ENCODE assay signal across 20 mouse cellular contexts in genomic region chr19:53364551-53364950, GRCm38 (mm10). TPM values are rescaled to one million over a fixed set of nuclear protein-coding genes. Genes with fewer than 3 reads are reported as not detected.
DNase-seq lines count a peak whose midpoint lies in the region; ATAC-seq and TF ChIP-seq lines count a peak whose summit lies in the region.
"Had no signal": no experiment of that assay in that cellular context is flagged by ENCODE, and none has a peak within 500 bp of the region (broad histone marks: within the 10 kb centered on the region; RNA-seq: fewer than 3 reads in every experiment).

No protein-coding gene starts in this region.

- DNase-seq in gastrocnemius, adult 2 months = no peak
- DNase-seq in gastrocnemius, postnatal 25 days = no peak
- peak; percentile 28 for DNase-seq in heart, postnatal 0 days (ENCODE audit: low spot score)
- DNase-seq in heart, adult 18-20 months = no peak
- no peak for DNase-seq in lung, adult 2 months
- no peak for DNase-seq in natural killer cell, adult 2 months (ENCODE audit: low spot score in 2 of 2)
- DNase-seq: B cell, adult 2 months; thymus, postnatal 36 days had no signal

- TF ChIP-seq POLR2A in lung, adult 2 months (IDR thresholded peaks at IDR 0.05; ENCODE audit: borderline replicate concordance, extremely low read depth, low read depth, low read length) = no peak

- intact Hi-C loops in gastrocnemius, adult 2 months (cut with DNase I) = loop anchor here (5.0 kb wide), 1 partner anchor 52 kb away; the partner anchor contains the start of gene Mxi1

- 15% methylated on average over 2 of the region's 2 CpGs for WGBS in heart, postnatal 0 days
- WGBS in lung, embryonic 16.5 days = 34% methylated on average over 2 of the region's 2 CpGs
- WGBS in lung, adult 2 months = 22% methylated on average over 2 of the region's 2 CpGs

- H3K27ac ChIP-seq in gastrocnemius, adult 2 months = peak overlapping the region; percentile 79
- peak overlapping the region; percentile 65 for H3K27ac ChIP-seq in heart, postnatal 0 days (ENCODE audit: low read depth)
- peak overlapping the region; percentile 77 for H3K27ac ChIP-seq in lung, embryonic 16.5 days (ENCODE audit: low read length)
- H3K27ac ChIP-seq: liver, embryonic 12.5 days; macrophage had no signal

- peak overlapping the region; percentile 59 for H3K4me2 ChIP-seq in heart, postnatal 0 days (ENCODE audit: low read depth, low read length)
- peak overlapping the region; percentile 8; the same call in 1 of the 2 replicates for H3K4me2 ChIP-seq in lung, embryonic 16.5 days (ENCODE audit: low read depth, low read length)
- H3K4me2 ChIP-seq: midbrain, embryonic 13.5 days had no signal

- no peaks in the 10 kb centered on the region for H3K36me3 ChIP-seq in heart, postnatal 0 days (replicated peaks; ENCODE audit: control insufficient read depth, insufficient read depth, low read length)
- no peaks in the 10 kb centered on the region for H3K36me3 ChIP-seq in lung, embryonic 16.5 days (ENCODE audit: control insufficient read depth, insufficient read depth, low read length)
- H3K36me3 ChIP-seq: liver, embryonic 12.5 days; midbrain, embryonic 13.5 days had no signal

- H3K27me3 ChIP-seq in heart, postnatal 0 days (ENCODE audit: control insufficient read depth, insufficient read depth, low read length) = no peaks in the 10 kb centered on the region
- no peaks in the 10 kb centered on the region for H3K27me3 ChIP-seq in lung, embryonic 16.5 days (ENCODE audit: control insufficient read depth, insufficient read depth, low read depth, low read length)
- H3K27me3 ChIP-seq: liver, embryonic 12.5 days; midbrain, embryonic 13.5 days; Patski had no signal

- H3K9me3 ChIP-seq in heart, postnatal 0 days (replicated peaks; ENCODE audit: control insufficient read depth, low read length) = no peaks in the 10 kb centered on the region
- no peaks in the 10 kb centered on the region for H3K9me3 ChIP-seq in lung, embryonic 16.5 days (ENCODE audit: control insufficient read depth, low read length)
- H3K9me3 ChIP-seq: liver, embryonic 12.5 days; midbrain, embryonic 13.5 days had no signal

- no peak for ATAC-seq in heart, postnatal 0 days (ENCODE audit: insufficient read depth, low read depth)
- ATAC-seq in lung, embryonic 16.5 days (ENCODE audit: low read depth) = peak; percentile 26; the same call in 1 of the 2 replicates
- ATAC-seq: liver, embryonic 12.5 days; midbrain, embryonic 13.5 days had no signal

- no peak for TF ChIP-seq CTCF in gastrocnemius, adult 2 months (IDR thresholded peaks at IDR 0.05)
- no peak for TF ChIP-seq CTCF in heart, postnatal 0 days (IDR thresholded peaks at IDR 0.05; ENCODE audit: low read depth)
- TF ChIP-seq CTCF in lung, adult 2 months (IDR thresholded peaks at IDR 0.05; ENCODE audit: insufficient read depth, low read length) = no peak

- H3K4me1 ChIP-seq in heart, postnatal 0 days (ENCODE audit: control insufficient read depth, insufficient read depth) = peaks cover 25% of the 10 kb centered on the region
- peaks cover 30% of the 10 kb centered on the region for H3K4me1 ChIP-seq in lung, embryonic 16.5 days (replicated peaks; ENCODE audit: control insufficient read depth, insufficient read depth, low read length)
- peaks cover 7% of the 10 kb centered on the region for H3K4me1 ChIP-seq in lung, adult 2 months (ENCODE audit: control insufficient read depth, insufficient read depth, low read length)

- peak overlapping the region; percentile 59; the same call in 1 of the 2 replicates for H3K4me3 ChIP-seq in gastrocnemius, adult 2 months
- H3K4me3 ChIP-seq in heart, postnatal 0 days (ENCODE audit: low read depth, low read length) = peak overlapping the region; percentile 28; the same call in 1 of the 2 replicates
- H3K4me3 ChIP-seq in lung, embryonic 16.5 days (ENCODE audit: low read length) = no peak overlapping the region
- H3K4me3 ChIP-seq in lung, adult 2 months (replicated peaks; ENCODE audit: extremely low read depth, low read depth, low read length) = no peak overlapping the region
- H3K4me3 ChIP-seq: liver, embryonic 12.5 days; midbrain, embryonic 13.5 days had no signal

- TF ChIP-seq EP300 in heart, postnatal 0 days (IDR thresholded peaks at IDR 0.05; ENCODE audit: low read depth) = no peak

- no peak overlapping the region for H3K9ac ChIP-seq in heart, postnatal 0 days (replicated peaks; ENCODE audit: low read depth, low read length)
- H3K9ac ChIP-seq in lung, embryonic 16.5 days (ENCODE audit: low read length) = no peak overlapping the region
- H3K9ac ChIP-seq: liver, embryonic 12.5 days; midbrain, embryonic 13.5 days had no signal

RNA-seq across cellular contexts. Expression of gene Gm10197, which starts 7.0 kb away (rescaled TPM):
- total RNA-seq in gastrocnemius, adult 2 months (2021) = not detected
- total RNA-seq in gastrocnemius, postnatal 25 days (2021) = not detected
- total RNA-seq in heart, postnatal 0 days (2014; rRNA removed; ENCODE audit: low replicate concordance) = not detected in 2 replicates
- not detected in 2 replicates for polyA plus RNA-seq in heart, postnatal 0 days (2015; fragmentation: Nextera tagmentation; extraction: Ambion mirVana)
- total RNA-seq in heart, adult 18-20 months (2021) = not detected
- polyA plus RNA-seq in lung, embryonic 16.5 days (2015; fragmentation: Nextera tagmentation; extraction: Ambion mirVana) = 3.8 TPM in 1 of 2 replicates, not detected in the other
- not detected in 2 replicates for polyA plus RNA-seq in lung, adult 2 months (2012; rRNA removed)
- total RNA-seq: adrenal gland, postnatal 4 days; layer of hippocampus, postnatal 10 days; left cerebral cortex, postnatal 25 days had no signal
- polyA plus RNA-seq: frontal cortex, adult 2 months; gonadal fat pad, adult 2 months; liver, embryonic 12.5 days; macrophage; midbrain, embryonic 13.5 days; spleen, adult 2 months; testis, adult 2 months had no signal

RNA-seq across cellular contexts. Expression of gene Smndc1, which starts 25.8 kb away (rescaled TPM):
- 10 to 100 TPM; 28.1 to 30.7 TPM for total RNA-seq in gastrocnemius, adult 2 months (2021)
- total RNA-seq in gastrocnemius, postnatal 25 days (2021) = 10 to 100 TPM; 21.6 to 22.3 TPM
- total RNA-seq in heart, postnatal 0 days (2014; rRNA removed; ENCODE audit: low replicate concordance) = 6.8 and 9.0 TPM in 2 replicates
- 25.0 and 32.0 TPM in 2 replicates for polyA plus RNA-seq in heart, postnatal 0 days (2015; fragmentation: Nextera tagmentation; extraction: Ambion mirVana)
- total RNA-seq in heart, adult 18-20 months (2021) = 10 to 100 TPM; 33.5 to 34.6 TPM
- 35.5 and 42.3 TPM in 2 replicates for polyA plus RNA-seq in lung, embryonic 16.5 days (2015; fragmentation: Nextera tagmentation; extraction: Ambion mirVana)
- polyA plus RNA-seq in lung, adult 2 months (2012; rRNA removed) = 3.9 and 6.2 TPM in 2 replicates

RNA-seq across cellular contexts. Expression of gene Mxi1, which starts 54.2 kb away (rescaled TPM):
- total RNA-seq in gastrocnemius, adult 2 months (2021) = 10 to 100 TPM; 38.1 to 53.6 TPM
- 10 to 100 TPM; 37.8 to 39.1 TPM for total RNA-seq in gastrocnemius, postnatal 25 days (2021)
- total RNA-seq in heart, postnatal 0 days (2014; rRNA removed; ENCODE audit: low replicate concordance) = 32.1 and 44.3 TPM in 2 replicates
- polyA plus RNA-seq in heart, postnatal 0 days (2015; fragmentation: Nextera tagmentation; extraction: Ambion mirVana) = 31.2 and 34.8 TPM in 2 replicates
- 10 to 100 TPM; 37.8 to 42.7 TPM for total RNA-seq in heart, adult 18-20 months (2021)
- polyA plus RNA-seq in lung, embryonic 16.5 days (2015; fragmentation: Nextera tagmentation; extraction: Ambion mirVana) = 20.2 and 22.6 TPM in 2 replicates
- polyA plus RNA-seq in lung, adult 2 months (2012; rRNA removed) = 17.0 and 21.5 TPM in 2 replicates

Comparison
In these comparisons a context has a peak if more than half of its experiments do, and no peak if none do; other contexts are left out.
1. H3K4me3 ChIP-seq: peak in gastrocnemius, adult 2 months (single experiment) and heart, postnatal 0 days (single experiment); none in lung, embryonic 16.5 days (single experiment) and lung, adult 2 months (single experiment).
2. Peak in every context shown above with its lines, with median percentiles within 50 percentile points of each other: H3K27ac ChIP-seq.